Mouse (Mus musculus) megakaryocyte, embryonic 14.5 days (primary cell): Measurements from ENCODE around the gene Tprg.

ENCODE experiments used
- FLI1 ChIP-seq: IDR thresholded peaks from 2 replicates; pipeline ENCODE4 v1.6.1; 2012; ENCODE audit warnings: low read length, inconsistent platforms, mixed read lengths
- GATA1 ChIP-seq: IDR thresholded peaks from 3 replicates; pipeline ENCODE4 v1.6.1; 2012; ENCODE audit warnings: mixed read lengths, low read length, inconsistent platforms, borderline replicate concordance

GRCm38 (mm10) chr16:25417875-25418630 lies 131.4 kb downstream of the Tprg start:
- no peak for TF ChIP-seq FLI1
- TF ChIP-seq GATA1 = no peak
